Mouse (Mus musculus) hindbrain, embryonic 15.5 days (tissue): Measurements from ENCODE around the gene Jkamp. TPM values are rescaled to one million over a fixed set of nuclear protein-coding genes. Genes with fewer than 3 reads are reported as not detected.

Experiments used
- ATAC-seq: fragments of 200-750 bp; cut with Nextera tagmentation; 2 replicates; pipeline ENCODE4 v1.8.0; 2017; ENCODE audit warnings: low read depth, moderate number of reproducible peaks, moderate TSS enrichment; ENCODE audit not compliant: low FRiP score
- H3K27ac ChIP-seq: fragments of 300-500 bp; sonication (generic); replicated peaks from 2 replicates; pipeline ENCODE4 v1.5.1; 2015; ENCODE audit warnings: mild to moderate bottlenecking, inconsistent platforms
- H3K27me3 ChIP-seq: fragments of 300-500 bp; sonication (generic); 2 replicates; pipeline ENCODE4 v1.6.1; 2015; ENCODE audit warnings: control low read depth, inconsistent platforms
- H3K36me3 ChIP-seq: fragments of 300-500 bp; sonication (generic); 2 replicates; pipeline ENCODE4 v1.6.1; 2015; ENCODE audit warnings: control low read depth, inconsistent platforms
- H3K4me1 ChIP-seq: fragments of 300-500 bp; sonication (generic); replicated peaks from 2 replicates; pipeline ENCODE4 v1.6.1; 2015; ENCODE audit warnings: control low read depth, inconsistent platforms
- H3K4me2 ChIP-seq: fragments of 300-500 bp; sonication (generic); 2 replicates; pipeline ENCODE4 v1.6.1; 2015; ENCODE audit warnings: moderate library complexity, mild to moderate bottlenecking, inconsistent platforms
- H3K4me3 ChIP-seq: fragments of 300-500 bp; sonication (generic); 2 replicates; pipeline ENCODE4 v1.5.1; 2015; ENCODE audit warnings: mild to moderate bottlenecking, inconsistent platforms
- H3K9ac ChIP-seq: fragments of 300-500 bp; sonication (generic); 2 replicates; pipeline ENCODE4 v1.6.1; 2015; ENCODE audit warnings: inconsistent platforms
- H3K9me3 ChIP-seq: fragments of 300-500 bp; sonication (generic); 2 replicates; pipeline ENCODE4 v1.6.1; 2016; ENCODE audit warnings: control low read depth, inconsistent platforms
- WGBS: fragments of 180-500 bp; shearing (Covaris S2); methylation state at CpG from one replicate; pipeline ENCODE4 v1.1.7; 2015; 5-methylcytosine and 5-hydroxymethylcytosine counted together
- polyA plus RNA-seq: library from polyadenylated mRNA; unstranded; fragments of >200 nt; fragmentation: Nextera tagmentation; extraction: Ambion mirVana; gene quantifications from 2 replicates; pipeline ENCODE4 v1.2.1, GENCODE M21; 2015

Gene Jkamp
- polyA plus RNA-seq, 1 experiment from 2014 or later, result 122 TPM

- ATAC-seq, result no peak
- WGBS, result 94% methylated on average over 1 of the region's 1 CpGs
- H3K36me3 ChIP-seq, result no peaks in the 10 kb centered on the region
- no peaks in the 10 kb centered on the region for H3K9me3 ChIP-seq
- H3K4me3 ChIP-seq, result no peak overlapping the region
- H3K27me3 ChIP-seq, result no peaks in the 10 kb centered on the region
- no peak overlapping the region for H3K27ac ChIP-seq
- H3K9ac ChIP-seq, result no peak overlapping the region
- H3K4me2 ChIP-seq, result no peak overlapping the region
- no peaks in the 10 kb centered on the region for H3K4me1 ChIP-seq
Observed at GRCm38 (mm10) chr12:72057780-72058179, 27.6 kb upstream of the Jkamp start.

GRCm38 (mm10) chr12:72069626-72070326 lies 15.6 kb upstream of the Jkamp start:
- H3K4me3 ChIP-seq, result peak overlapping the region; percentile 73
- peaks cover 11% of the 10 kb centered on the region; the same call in 1 of the 2 replicates for H3K4me1 ChIP-seq
- peaks cover 4% of the 10 kb centered on the region; the same call in 1 of the 2 replicates for H3K27me3 ChIP-seq
- peak overlapping the region; percentile 82 for H3K4me2 ChIP-seq
- ATAC-seq, result peak; percentile 78; the same call in 1 of the 2 replicates
- WGBS, result 4% methylated on average over 40 of the region's 40 CpGs
- peak overlapping the region; percentile 93 for H3K27ac ChIP-seq
- no peaks in the 10 kb centered on the region for H3K36me3 ChIP-seq
- peak overlapping the region; percentile 75 for H3K9ac ChIP-seq
- no peaks in the 10 kb centered on the region for H3K9me3 ChIP-seq

GRCm38 (mm10) chr12:72070327-72071269 lies 14.8 kb upstream of the Jkamp start, which contains the start of gene Gpr135:
TSS of gene Gpr135 (minus strand) at chr12:72071125.
- Histone ChIP-seq H3K4me2 (peak within 1 kb of the TSS; percentile 82), H3K9me3 (no peaks in the 10 kb centered on the region), H3K27ac (peak within 1 kb of the TSS; percentile 93), H3K36me3 (no peaks in the 10 kb centered on the region), H3K27me3 (peaks cover 4% of the 10 kb centered on the region; the same call in 1 of the 2 replicates), H3K9ac (peak within 1 kb of the TSS; percentile 75), H3K4me1 (peaks cover 11% of the 10 kb centered on the region; the same call in 1 of the 2 replicates), H3K4me3 (peak within 1 kb of the TSS; percentile 73)
- WGBS, result under 1% methylated on average over 94 of the region's 94 CpGs
- peak; percentile 93 for ATAC-seq

- H3K9ac ChIP-seq, result no peak overlapping the region
- H3K27ac ChIP-seq, result no peak overlapping the region
- no peaks in the 10 kb centered on the region for H3K9me3 ChIP-seq
- no peaks in the 10 kb centered on the region for H3K36me3 ChIP-seq
- H3K4me2 ChIP-seq, result no peak overlapping the region
- ATAC-seq, result no peak
- H3K27me3 ChIP-seq, result no peaks in the 10 kb centered on the region
- WGBS, result 87% methylated on average over 3 of the region's 3 CpGs
- no peak overlapping the region for H3K4me3 ChIP-seq
- peaks cover 7% of the 10 kb centered on the region for H3K4me1 ChIP-seq
Observed at GRCm38 (mm10) chr12:72078248-72078647, 7.1 kb upstream of the Jkamp start.

GRCm38 (mm10) chr12:72081961-72082360 lies 3.4 kb upstream of the Jkamp start:
- Histone ChIP-seq H3K4me3 (no peak overlapping the region; the same call in 1 of the 2 replicates), H3K36me3 (no peaks in the 10 kb centered on the region)
- no peak for ATAC-seq

GRCm38 (mm10) chr12:72082370-72082769 lies 3.0 kb upstream of the Jkamp start:
- Histone ChIP-seq H3K9ac (0 out of 2 replicates have a peak overlapping the region, but pooled peaks have one; percentile 14), H3K27ac (no peak overlapping the region), H3K4me2 (peak overlapping the region; percentile 49), H3K27me3 (no peaks in the 10 kb centered on the region), H3K4me1 (peaks cover 27% of the 10 kb centered on the region), H3K36me3 (no peaks in the 10 kb centered on the region), H3K4me3 (peak overlapping the region; percentile 8; the same call in 1 of the 2 replicates), H3K9me3 (no peaks in the 10 kb centered on the region)
- no peak for ATAC-seq
- WGBS, result 37% methylated on average over 18 of the region's 18 CpGs

More at GRCm38 (mm10) chr12:72081961-72082360, 3.4 kb upstream of the Jkamp start:
- peak overlapping the region; percentile 49 for H3K4me2 ChIP-seq
- peaks cover 23% of the 10 kb centered on the region for H3K4me1 ChIP-seq
- no peaks in the 10 kb centered on the region for H3K9me3 ChIP-seq
- 60% methylated on average over 3 of the region's 3 CpGs for WGBS
- H3K27me3 ChIP-seq, result no peaks in the 10 kb centered on the region
- H3K27ac ChIP-seq, result no peak overlapping the region
- H3K9ac ChIP-seq, result no peak overlapping the region

GRCm38 (mm10) chr12:72083265-72083664 lies 2.1 kb upstream of the Jkamp start:
- no peak for ATAC-seq
- Histone ChIP-seq H3K4me2 (no peak overlapping the region), H3K9me3 (no peaks in the 10 kb centered on the region), H3K9ac (no peak overlapping the region), H3K4me1 (peaks cover 36% of the 10 kb centered on the region), H3K4me3 (no peak overlapping the region), H3K27me3 (no peaks in the 10 kb centered on the region), H3K36me3 (no peaks in the 10 kb centered on the region), H3K27ac (no peak overlapping the region)
- 88% methylated on average over 9 of the region's 9 CpGs for WGBS

GRCm38 (mm10) chr12:72084261-72085023 lies 947 bp upstream of the Jkamp start:
- WGBS, result 3% methylated on average over 46 of the region's 46 CpGs
- peak; percentile 25 for ATAC-seq
- Histone ChIP-seq H3K27ac (peak overlapping the region; percentile 97), H3K27me3 (no peaks in the 10 kb centered on the region), H3K4me3 (peak overlapping the region; percentile 76), H3K4me1 (peaks cover 40% of the 10 kb centered on the region), H3K9ac (peak overlapping the region; percentile 53), H3K36me3 (no peaks in the 10 kb centered on the region), H3K4me2 (peak overlapping the region; percentile 79), H3K9me3 (no peaks in the 10 kb centered on the region)

- H3K9me3 ChIP-seq, result no peaks in the 10 kb centered on the region
- no peak; the same call in 1 of the 2 replicates for ATAC-seq
- peak overlapping the region; percentile 76 for H3K4me3 ChIP-seq
- no peaks in the 10 kb centered on the region for H3K27me3 ChIP-seq
- peak overlapping the region; percentile 53 for H3K9ac ChIP-seq
- peaks cover 2% of the 10 kb centered on the region; the same call in 1 of the 2 replicates for H3K36me3 ChIP-seq
- peak overlapping the region; percentile 97 for H3K27ac ChIP-seq
- peak overlapping the region; percentile 79 for H3K4me2 ChIP-seq
- H3K4me1 ChIP-seq, result peaks cover 40% of the 10 kb centered on the region
- under 1% methylated on average over 31 of the region's 31 CpGs for WGBS
Observed at GRCm38 (mm10) chr12:72085024-72085328, 413 bp upstream of the Jkamp start.

- Histone ChIP-seq H3K27me3 (no peaks in the 10 kb centered on the region), H3K9ac (peak overlapping the region; percentile 87), H3K4me1 (peaks cover 40% of the 10 kb centered on the region), H3K9me3 (no peaks in the 10 kb centered on the region), H3K36me3 (peaks cover 8% of the 10 kb centered on the region), H3K4me3 (peak overlapping the region; percentile 76), H3K4me2 (peak overlapping the region; percentile 79), H3K27ac (peak overlapping the region; percentile 97)
- WGBS, result 2% methylated on average over 18 of the region's 18 CpGs
- no peak for ATAC-seq
Observed at GRCm38 (mm10) chr12:72086166-72086825, 907 bp downstream of the Jkamp start.

GRCm38 (mm10) chr12:72089802-72090201 lies 4.4 kb downstream of the Jkamp start:
- ATAC-seq, result no peak
- H3K9ac ChIP-seq, result no peak overlapping the region
- peaks cover 33% of the 10 kb centered on the region for H3K36me3 ChIP-seq
- H3K9me3 ChIP-seq, result no peaks in the 10 kb centered on the region
- WGBS, result 90% methylated on average over 4 of the region's 4 CpGs
- H3K27ac ChIP-seq, result no peak overlapping the region
- peaks cover 24% of the 10 kb centered on the region for H3K4me1 ChIP-seq
- H3K4me3 ChIP-seq, result no peak overlapping the region
- H3K4me2 ChIP-seq, result no peak overlapping the region
- no peaks in the 10 kb centered on the region for H3K27me3 ChIP-seq
